26 mouse cellular contexts compared by ENCODE assay signal in the genomic region with DNA sequence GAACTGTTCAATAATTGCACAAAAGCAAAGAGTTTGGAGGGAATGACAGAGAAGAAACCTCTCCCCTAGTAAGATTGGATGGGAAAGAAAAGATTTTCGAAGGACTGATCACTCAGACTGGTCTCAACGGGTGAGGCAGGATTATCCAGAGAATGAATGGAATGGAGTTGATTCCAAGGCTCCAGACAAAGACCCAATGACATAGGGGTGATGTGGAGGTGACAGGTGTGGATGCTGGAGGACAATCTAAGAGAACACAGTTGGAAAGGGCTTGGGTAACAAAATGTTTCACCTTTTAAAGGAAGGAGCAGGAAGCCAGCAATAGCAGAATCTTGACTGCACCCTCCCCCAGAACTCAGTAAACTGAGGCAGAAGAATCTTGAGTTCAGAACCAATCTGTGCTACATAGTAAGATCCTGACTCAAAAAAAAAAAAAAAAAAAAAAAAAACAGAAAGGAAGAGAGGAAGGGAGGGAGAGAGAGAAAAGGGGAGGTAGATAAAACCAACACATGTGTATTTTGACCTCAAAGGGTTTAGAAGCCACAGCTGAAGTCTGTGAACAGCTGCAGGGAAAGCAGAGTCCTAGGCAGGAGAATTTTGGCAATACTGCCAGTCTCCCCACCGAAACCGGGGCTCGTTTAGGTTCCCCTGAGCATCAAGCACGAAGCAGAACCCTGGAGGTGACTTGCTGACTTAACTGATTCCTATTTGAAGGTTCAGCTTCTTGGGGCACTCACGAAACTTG. TPM values are rescaled to one million over a fixed set of nuclear protein-coding genes. Genes with fewer than 3 reads are reported as not detected.
A peak's percentile ranks its signal among the peaks of the same experiment; 100 is the strongest.
DNase-seq lines count a peak whose midpoint lies in the region; ATAC-seq and TF ChIP-seq lines count a peak whose summit lies in the region.
"Had no signal": no experiment of that assay in that cellular context is flagged by ENCODE, and none has a peak within 500 bp of the region (broad histone marks: within the 10 kb centered on the region; RNA-seq: fewer than 3 reads in every experiment).

No protein-coding gene starts in this region.

- TF ChIP-seq POLR2A in limb, embryonic 14.5 days (IDR thresholded peaks at IDR 0.05; ENCODE audit: borderline replicate concordance, extremely low read depth, insufficient read depth, insufficient read length) = no peak

- H3K4me1 ChIP-seq in limb, embryonic 14.5 days (ENCODE audit: control insufficient read depth, insufficient read depth, low read length) = no peaks in the 10 kb centered on the region
- no peaks in the 10 kb centered on the region for H3K4me1 ChIP-seq in limb, embryonic 10.5 days
- H3K4me1 ChIP-seq in intestine, postnatal 0 days (replicated peaks; ENCODE audit: control insufficient read depth, insufficient read depth, low read length) = no peaks in the 10 kb centered on the region; the same call in 1 of the 2 replicates
- 0 out of 2 replicates have a peak, but pooled peaks cover 3% of the 10 kb centered on the region for H3K4me1 ChIP-seq in hindbrain, embryonic 12.5 days
- H3K4me1 ChIP-seq: embryonic facial prominence, embryonic 13.5 days had no signal

- H3K27me3 ChIP-seq in limb, embryonic 14.5 days (ENCODE audit: control insufficient read depth, insufficient read depth, low read length) = no peaks in the 10 kb centered on the region
- H3K27me3 ChIP-seq in limb, embryonic 10.5 days (ENCODE audit: low read depth, poor library complexity, severe bottlenecking) = no peaks in the 10 kb centered on the region
- no peaks in the 10 kb centered on the region for H3K27me3 ChIP-seq in intestine, postnatal 0 days (replicated peaks; ENCODE audit: control insufficient read depth, insufficient read depth, low read length)
- H3K27me3 ChIP-seq in hindbrain, embryonic 12.5 days = no peaks in the 10 kb centered on the region
- H3K27me3 ChIP-seq: embryonic facial prominence, embryonic 13.5 days; forebrain, embryonic 13.5 days; heart, embryonic 12.5 days had no signal

- peak; percentile 62; the same call in 1 of the 2 replicates for ATAC-seq in limb, embryonic 14.5 days (ENCODE audit: low FRiP score, low read depth)
- ATAC-seq in intestine, postnatal 0 days = no peak
- no peak for ATAC-seq in hindbrain, embryonic 12.5 days (ENCODE audit: low FRiP score)
- ATAC-seq: forebrain, embryonic 13.5 days; forebrain, postnatal 0 days; hindbrain, embryonic 16.5 days; Patski had no signal

- no peak for TF ChIP-seq CTCF in intestine, postnatal 0 days (IDR thresholded peaks at IDR 0.05; ENCODE audit: low read depth)

- no peak overlapping the region for H3K27ac ChIP-seq in limb, embryonic 14.5 days (replicated peaks; ENCODE audit: low read depth, low read length)
- H3K27ac ChIP-seq in limb, embryonic 10.5 days = no peak overlapping the region
- 0 out of 2 replicates have a peak overlapping the region, but pooled peaks have one; percentile 30 for H3K27ac ChIP-seq in intestine, postnatal 0 days (ENCODE audit: low read depth, low read length)
- H3K27ac ChIP-seq in hindbrain, embryonic 12.5 days = no peak overlapping the region
- H3K27ac ChIP-seq: embryonic facial prominence, embryonic 13.5 days; forebrain, embryonic 13.5 days had no signal

- H3K4me2 ChIP-seq in limb, embryonic 14.5 days (replicated peaks; ENCODE audit: low read depth, low read length, severe bottlenecking) = no peak overlapping the region
- H3K4me2 ChIP-seq in intestine, postnatal 0 days (replicated peaks; ENCODE audit: low read depth) = no peak overlapping the region
- no peak overlapping the region for H3K4me2 ChIP-seq in hindbrain, embryonic 12.5 days (replicated peaks)
- H3K4me2 ChIP-seq: embryonic facial prominence, embryonic 13.5 days; forebrain, embryonic 13.5 days; heart, embryonic 12.5 days had no signal

- no peak for DNase-seq in limb, embryonic 14.5 days (ENCODE audit: low spot score)
- no peak for DNase-seq in limb, embryonic 10.5 days (ENCODE audit: low spot score)
- peak; percentile 10 to 23 for DNase-seq in thymus, postnatal 10 days (ENCODE audit: low spot score in 2 of 2)
- peak; percentile 42 for DNase-seq in thymus, postnatal 4 days
- no peak for DNase-seq in adrenal gland, postnatal 25 days
- no peak for DNase-seq in cerebellum, adult 9-11 months
- DNase-seq: adrenal gland, adult 2 months; adrenal gland, postnatal 36 days; cerebellum, adult 2 months; cerebellum, postnatal 25 days; forebrain, postnatal 0 days; gastrocnemius, postnatal 14 days had no signal

- no peaks in the 10 kb centered on the region for H3K36me3 ChIP-seq in limb, embryonic 14.5 days (ENCODE audit: control insufficient read depth, insufficient read depth, low read length)
- H3K36me3 ChIP-seq in limb, embryonic 10.5 days = no peaks in the 10 kb centered on the region
- H3K36me3 ChIP-seq in intestine, postnatal 0 days (ENCODE audit: control insufficient read depth, insufficient read depth) = no peaks in the 10 kb centered on the region
- H3K36me3 ChIP-seq in hindbrain, embryonic 12.5 days = no peaks in the 10 kb centered on the region
- H3K36me3 ChIP-seq: embryonic facial prominence, embryonic 13.5 days; heart, embryonic 12.5 days had no signal

- H3K9ac ChIP-seq in limb, embryonic 14.5 days (ENCODE audit: low read depth, low read length, severe bottlenecking) = no peak overlapping the region
- no peak overlapping the region for H3K9ac ChIP-seq in intestine, postnatal 0 days (ENCODE audit: low read depth, low read length)
- H3K9ac ChIP-seq in hindbrain, embryonic 12.5 days = no peak overlapping the region
- H3K9ac ChIP-seq: embryonic facial prominence, embryonic 13.5 days; forebrain, embryonic 13.5 days; forebrain, postnatal 0 days; heart, embryonic 12.5 days had no signal

- H3K4me3 ChIP-seq in limb, embryonic 14.5 days (replicated peaks; ENCODE audit: low read length) = no peak overlapping the region
- H3K4me3 ChIP-seq in limb, embryonic 10.5 days = no peak overlapping the region
- H3K4me3 ChIP-seq in intestine, postnatal 0 days (ENCODE audit: low read depth, low read length) = no peak overlapping the region
- no peak overlapping the region for H3K4me3 ChIP-seq in hindbrain, embryonic 12.5 days
- H3K4me3 ChIP-seq: embryonic facial prominence, embryonic 13.5 days; forebrain, embryonic 13.5 days; heart, embryonic 12.5 days had no signal

- no peaks in the 10 kb centered on the region for H3K9me3 ChIP-seq in limb, embryonic 14.5 days (ENCODE audit: control insufficient read depth, low read length)
- H3K9me3 ChIP-seq in limb, embryonic 10.5 days (replicated peaks) = no peaks in the 10 kb centered on the region
- H3K9me3 ChIP-seq in intestine, postnatal 0 days (ENCODE audit: control insufficient read depth) = no peaks in the 10 kb centered on the region
- H3K9me3 ChIP-seq in hindbrain, embryonic 12.5 days (replicated peaks) = no peaks in the 10 kb centered on the region
- H3K9me3 ChIP-seq: embryonic facial prominence, embryonic 13.5 days; forebrain, embryonic 13.5 days; heart, embryonic 12.5 days had no signal

- 66% methylated on average over 7 of the region's 7 CpGs for WGBS in limb, embryonic 14.5 days
- WGBS in limb, embryonic 10.5 days = 80% methylated on average over 7 of the region's 7 CpGs
- WGBS in intestine, postnatal 0 days = 73% methylated on average over 7 of the region's 7 CpGs
- 79% methylated on average over 7 of the region's 7 CpGs for WGBS in hindbrain, embryonic 12.5 days

RNA-seq across cellular contexts. Expression of a gene that starts 20.3 kb away (rescaled TPM):
- polyA plus RNA-seq in limb, embryonic 14.5 days (2012; rRNA removed) = not detected in 2 replicates
- polyA plus RNA-seq in limb, embryonic 14.5 days (2014; fragmentation: Nextera tagmentation; extraction: Ambion mirVana) = not detected in 2 replicates
- not detected in 2 replicates for polyA plus RNA-seq in limb, embryonic 10.5 days (2016; fragmentation: Nextera tagmentation; extraction: Ambion mirVana)
- 0.31 TPM in 1 of 2 replicates, not detected in the other for polyA plus RNA-seq in intestine, postnatal 0 days (2015; fragmentation: Nextera tagmentation; extraction: Ambion mirVana)
- polyA plus RNA-seq in hindbrain, embryonic 12.5 days (2016; fragmentation: Nextera tagmentation; extraction: Ambion mirVana) = not detected in 2 replicates
- not detected in 2 replicates for total RNA-seq in adrenal gland, postnatal 25 days (2021)
- total RNA-seq: forebrain, postnatal 0 days; gastrocnemius, adult 18-20 months; gastrocnemius, postnatal 14 days; granulocyte monocyte progenitor cell, adult 5-6 weeks; heart, adult 8-10 months; heart, postnatal 25 days had no signal
- polyA plus RNA-seq: adrenal gland, adult 2 months; C2C12; cerebellum, adult 2 months; cortical plate, adult 2 months; embryonic facial prominence, embryonic 13.5 days; forebrain, embryonic 13.5 days; forebrain, postnatal 0 days; heart, embryonic 12.5 days; hindbrain, embryonic 11.5 days; hindbrain, embryonic 16.5 days; Patski had no signal

Comparison
In these comparisons a context has a peak if more than half of its experiments do, and no peak if none do; other contexts are left out.
1. DNase-seq: peak in thymus, postnatal 10 days (2 of 2) and thymus, postnatal 4 days (single experiment); none in limb, embryonic 14.5 days (single experiment), limb, embryonic 10.5 days (single experiment), adrenal gland, postnatal 25 days (single experiment) and cerebellum, adult 9-11 months (single experiment).